Mouse (Mus musculus) cortical plate, adult 2 months (tissue): ENCODE data around the gene Eid1.

ENCODE experiments used
- CTCF ChIP-seq: fragments of 200-500 bp; IDR thresholded peaks from 2 replicates; pipeline ENCODE4 v1.5.1; 2011; ENCODE audit warnings: mild to moderate bottlenecking, control low read depth, low read length; ENCODE audit not compliant: insufficient read depth; ENCODE audit errors: extremely low read depth
- POLR2A ChIP-seq: fragments of 200-500 bp; IDR thresholded peaks from 2 replicates; pipeline ENCODE4 v1.6.1; 2011; ENCODE audit warnings: mild to moderate bottlenecking, low read length, control low read depth; ENCODE audit not compliant: insufficient read depth; ENCODE audit errors: extremely low read depth

DNA sequence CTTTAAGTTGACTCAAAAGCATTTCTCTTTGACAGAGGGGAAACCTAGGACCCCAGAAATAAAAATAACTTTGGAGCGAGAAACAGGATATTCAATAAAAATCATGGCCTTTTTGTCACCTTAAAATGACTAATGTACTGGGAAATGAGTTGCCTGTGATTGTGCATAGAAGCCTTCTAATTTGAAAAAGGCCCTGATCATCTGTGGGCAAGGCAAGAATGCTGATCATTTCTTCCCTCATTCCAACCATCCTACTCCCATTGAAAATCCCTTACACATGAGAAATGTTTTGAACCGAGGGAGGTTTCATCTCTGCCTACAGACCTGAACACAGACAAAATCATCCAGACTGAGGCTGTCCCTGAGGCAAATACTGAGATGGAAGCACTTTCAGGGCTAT is 30.0 kb downstream of the Eid1 start:
- TF ChIP-seq CTCF = no peak
- no peak for TF ChIP-seq POLR2A
